Mouse (Mus musculus) stomach, postnatal 0 days (tissue): ENCODE results near the gene Mmp9.

Experiments used
- CTCF ChIP-seq: IDR thresholded peaks from 2 replicates; pipeline ENCODE4 v1.5.1; 2016; ENCODE audit warnings: antibody characterized with exemption, low read depth, mild to moderate bottlenecking, moderate library complexity
- EP300 ChIP-seq: optimal IDR thresholded peaks from 2 replicates; pipeline ENCODE3; 2016; ENCODE audit warnings: antibody characterized with exemption

DNA sequence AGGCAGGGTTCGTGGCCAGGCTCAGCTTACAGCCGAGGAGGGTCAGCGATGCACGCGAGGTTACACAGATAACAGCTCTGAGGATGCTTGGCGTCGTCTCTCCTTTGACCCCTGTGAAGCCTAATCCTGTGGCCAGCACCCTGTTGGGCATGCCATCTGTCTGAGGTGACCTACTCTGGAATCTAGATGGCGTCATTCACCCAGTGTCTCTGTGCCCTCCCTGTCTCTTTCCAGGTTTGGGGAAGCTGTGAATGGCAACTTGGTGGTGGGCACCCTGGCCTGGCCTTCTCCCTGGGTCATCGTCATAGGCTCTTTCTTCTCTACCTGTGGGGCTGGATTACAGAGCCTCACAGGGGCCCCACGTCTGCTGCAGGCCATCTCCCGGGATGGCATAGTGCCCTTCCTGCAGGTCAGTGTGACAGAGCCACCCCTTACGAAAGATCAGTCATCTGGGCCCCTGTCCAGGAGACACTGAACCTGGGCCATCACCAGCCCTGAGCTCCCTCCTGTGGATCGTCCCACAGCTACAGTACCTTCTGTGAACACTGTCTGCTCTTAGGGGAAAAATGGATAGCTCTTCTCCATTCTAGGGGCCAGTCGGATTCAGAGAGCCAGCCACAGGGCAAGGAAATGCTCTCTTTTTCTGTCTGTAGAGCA, 45.9 kb downstream of the Mmp9 start:
- TF ChIP-seq EP300 (no peak), CTCF (no peak)
